Mouse (Mus musculus) ES-E14 (cell line): ENCODE measurements around the gene Adcy4.

Experiments
- CHD2 ChIP-seq: IDR thresholded peaks from 2 replicates; pipeline ENCODE4 v1.6.1; 2014; ENCODE audit warnings: mild to moderate bottlenecking, low read depth, low read length, inconsistent platforms
- HCFC1 ChIP-seq: IDR thresholded peaks from 2 replicates; pipeline ENCODE4 v1.6.1; 2012; ENCODE audit warnings: low read length, inconsistent platforms, borderline replicate concordance; ENCODE audit not compliant: insufficient read depth
- ZC3H11A ChIP-seq: IDR thresholded peaks from 2 replicates; pipeline ENCODE4 v1.6.1; 2012; ENCODE audit warnings: low read depth, mild to moderate bottlenecking, inconsistent platforms, low read length, borderline replicate concordance
- ZNF384 ChIP-seq: IDR thresholded peaks from 2 replicates; pipeline ENCODE4 v1.6.1; 2012; ENCODE audit warnings: low read depth, low read length, inconsistent platforms

GRCm38 (mm10) chr14:55824481-55825215 lies 40.8 kb upstream of the Adcy4 start:
- TF ChIP-seq ZC3H11A: no peak
- no peak for TF ChIP-seq CHD2
- no peak for TF ChIP-seq ZNF384
- no peak for TF ChIP-seq HCFC1
